Mouse (Mus musculus): Measurements from ENCODE around the gene Dus3l.

Gene Dus3l

GRCm38 (mm10) chr17:56764474-56765354 lies at the start of gene Dus3l:
TSS of gene Dus3l (plus strand) at chr17:56764757.
- DNase-seq = peak; percentile 81 to 92

- DNase-seq = no peak
These were observed 49.2 kb upstream of the Dus3l start for GRCm38 (mm10) chr17:56715360-56715759.

GRCm38 (mm10) chr17:56715914-56716654 lies 48.5 kb upstream of the Dus3l start:
- no peak for DNase-seq

- peak; percentile 91 to 92 for DNase-seq
These were observed 47.7 kb upstream of the Dus3l start for GRCm38 (mm10) chr17:56716655-56717362.

- DNase-seq = peak; percentile 96
These were observed 47.0 kb upstream of the Dus3l start, which contains the start of the genes Ndufa11 and Vmac for GRCm38 (mm10) chr17:56717363-56718058. TSS of gene Ndufa11 (plus strand) at chr17:56717767. TSS of gene Vmac (minus strand) at chr17:56718022.

GRCm38 (mm10) chr17:56722441-56722840 lies 42.1 kb upstream of the Dus3l start:
- DNase-seq = no peak

GRCm38 (mm10) chr17:56723419-56724161 lies 41.0 kb upstream of the Dus3l start:
- no peak for DNase-seq

- DNase-seq = no peak
These were observed 37.4 kb upstream of the Dus3l start for GRCm38 (mm10) chr17:56727029-56727649.

GRCm38 (mm10) chr17:56727659-56728058 lies 36.9 kb upstream of the Dus3l start:
- no peak for DNase-seq

GRCm38 (mm10) chr17:56728117-56728516 lies 36.4 kb upstream of the Dus3l start:
- no peak for DNase-seq

- peak; percentile 69 to 71 for DNase-seq
These were observed 35.4 kb upstream of the Dus3l start for GRCm38 (mm10) chr17:56729151-56729550.

GRCm38 (mm10) chr17:56729656-56730055 lies 34.9 kb upstream of the Dus3l start:
- no peak for DNase-seq

GRCm38 (mm10) chr17:56736534-56736933 lies 28.0 kb upstream of the Dus3l start:
- no peak for DNase-seq

GRCm38 (mm10) chr17:56738221-56738620 lies 26.3 kb upstream of the Dus3l start:
- no peak for DNase-seq

- DNase-seq = no peak
These were observed 24.3 kb upstream of the Dus3l start for GRCm38 (mm10) chr17:56740118-56740787.

- DNase-seq = no peak
These were observed 23.8 kb upstream of the Dus3l start for GRCm38 (mm10) chr17:56740788-56741160.

GRCm38 (mm10) chr17:56744173-56744572 lies 20.4 kb upstream of the Dus3l start:
- DNase-seq = no peak

- DNase-seq = no peak
These were observed 13.0 kb upstream of the Dus3l start for GRCm38 (mm10) chr17:56751404-56752072.

- DNase-seq = no peak
These were observed 11.1 kb upstream of the Dus3l start for GRCm38 (mm10) chr17:56753452-56753851.
